Mouse (Mus musculus): Measurements from ENCODE around the gene Psmd12.

Gene Psmd12

GRCm38 (mm10) chr11:107510362-107511269 lies 31.3 kb downstream of the Psmd12 start:
- peak; percentile 30 for DNase-seq (ENCODE audit: low read depth, low spot score)

- peak; percentile 83 for DNase-seq (ENCODE audit: low read depth, low spot score)
Observed at GRCm38 (mm10) chr11:107511954-107512353, 32.7 kb downstream of the Psmd12 start.

GRCm38 (mm10) chr11:107513047-107513446 lies 33.8 kb downstream of the Psmd12 start:
- no peak for DNase-seq (ENCODE audit: low read depth, low spot score)

GRCm38 (mm10) chr11:107516387-107516786 lies 37.1 kb downstream of the Psmd12 start:
- DNase-seq (ENCODE audit: low read depth, low spot score): no peak

GRCm38 (mm10) chr11:107518645-107519429 lies 39.6 kb downstream of the Psmd12 start:
- no peak for DNase-seq (ENCODE audit: low read depth, low spot score)

GRCm38 (mm10) chr11:107521153-107521552 lies 41.9 kb downstream of the Psmd12 start:
- no peak for DNase-seq (ENCODE audit: low read depth, low spot score)

GRCm38 (mm10) chr11:107524966-107525365 lies 45.7 kb downstream of the Psmd12 start:
- no peak for DNase-seq (ENCODE audit: low read depth, low spot score)

GRCm38 (mm10) chr11:107527632-107528031 lies 48.3 kb downstream of the Psmd12 start:
- no peak for DNase-seq (ENCODE audit: low read depth, low spot score)

GRCm38 (mm10) chr11:107529320-107529719 lies 50.0 kb downstream of the Psmd12 start:
- DNase-seq (ENCODE audit: low read depth, low spot score): no peak

GRCm38 (mm10) chr11:107531445-107531844 lies 52.2 kb downstream of the Psmd12 start:
- DNase-seq (ENCODE audit: low read depth, low spot score): no peak

- no peak for DNase-seq (ENCODE audit: low read depth, low spot score)
Observed at GRCm38 (mm10) chr11:107532271-107532670, 53.0 kb downstream of the Psmd12 start.

- no peak for DNase-seq (ENCODE audit: low read depth, low spot score)
Observed at GRCm38 (mm10) chr11:107538994-107539393, 59.7 kb downstream of the Psmd12 start.

- no peak for DNase-seq (ENCODE audit: low read depth, low spot score)
Observed at GRCm38 (mm10) chr11:107540339-107540738, 61.1 kb downstream of the Psmd12 start.

- DNase-seq (ENCODE audit: low read depth, low spot score): no peak
Observed at GRCm38 (mm10) chr11:107545747-107546476, 66.6 kb downstream of the Psmd12 start.

GRCm38 (mm10) chr11:107546667-107547301 lies 67.5 kb downstream of the Psmd12 start:
- DNase-seq (ENCODE audit: low read depth, low spot score): peak; percentile 66

- peak; percentile 79 for DNase-seq (ENCODE audit: low read depth, low spot score)
Observed at GRCm38 (mm10) chr11:107547351-107548203, 68.3 kb downstream of the Psmd12 start, which contains the start of gene Helz. Gene Helz, plus strand, starts transcription at chr11:107547930.

GRCm38 (mm10) chr11:107548204-107548975 lies 69.1 kb downstream of the Psmd12 start:
- no peak for DNase-seq (ENCODE audit: low read depth, low spot score)

Measured in mesoderm, embryonic 11.5 days (tissue).